Mouse (Mus musculus) large intestine, adult 2 months (tissue): ENCODE measurements around the gene Atoh1. TPM values are rescaled to one million over a fixed set of nuclear protein-coding genes. Genes with fewer than 3 reads are reported as not detected.

Source experiments
- DNase-seq: peaks from one replicate; pipeline ENCODE4 v3.0.0-alpha.2; 2012; ENCODE audit warnings: low read depth, low spot score
- WGBS: fragments of 180-500 bp; shearing (Covaris S2); methylation state at CpG from one replicate; pipeline ENCODE4 v1.1.7; 2018; 5-methylcytosine and 5-hydroxymethylcytosine counted together
- polyA plus RNA-seq: library from polyadenylated mRNA; depleted of rRNA; stranded (reverse); fragments of >200 nt; gene quantifications from 2 replicates; pipeline ENCODE4 v1.2.3, GENCODE M21; 2012

Gene Atoh1
- polyA plus RNA-seq, 1 experiment = 24.8 TPM

GRCm38 (mm10) chr6:64773430-64773829, 44.5 kb downstream of the Atoh1 start:
- 58% methylated on average over 7 of the region's 7 CpGs for WGBS
- no peak for DNase-seq
